Mouse (Mus musculus) lung, adult 2 months (tissue): ENCODE data around the gene 1700013G24Rik. TPM values are rescaled to one million over a fixed set of nuclear protein-coding genes. Genes with fewer than 3 reads are reported as not detected.

Experiments used
- DNase-seq: peaks from one replicate; pipeline ENCODE4 v3.0.0; 2022
- H3K4me1 ChIP-seq: fragments of 200-500 bp; 2 replicates; pipeline ENCODE4 v1.6.1; 2011; ENCODE audit warnings: low read length; ENCODE audit not compliant: control insufficient read depth, insufficient read depth
- H3K4me3 ChIP-seq: fragments of 200-500 bp; replicated peaks from 2 replicates; pipeline ENCODE3; 2011; ENCODE audit warnings: low read depth, mild to moderate bottlenecking, control low read depth, low read length; ENCODE audit errors: extremely low read depth
- CTCF ChIP-seq: fragments of 200-500 bp; IDR thresholded peaks from 2 replicates; pipeline ENCODE4 v1.5.1; 2011; ENCODE audit warnings: mild to moderate bottlenecking, low read length, control low read depth; ENCODE audit not compliant: insufficient read depth
- POLR2A ChIP-seq: fragments of 200-500 bp; IDR thresholded peaks from 2 replicates; pipeline ENCODE4 v1.6.1; 2011; ENCODE audit warnings: low read depth, mild to moderate bottlenecking, control low read depth, low read length, borderline replicate concordance; ENCODE audit errors: extremely low read depth
- WGBS: fragments of 180-500 bp; shearing (Covaris S2); methylation state at CpG from one replicate; pipeline ENCODE4 v1.1.7; 2018; 5-methylcytosine and 5-hydroxymethylcytosine counted together
- polyA plus RNA-seq: library from polyadenylated mRNA; depleted of rRNA; stranded (reverse); fragments of >200 nt; gene quantifications from 2 replicates; pipeline ENCODE4 v1.2.3, GENCODE M21; 2012; rRNA removed

1700013G24Rik gene
- polyA plus RNA-seq, 1 experiment, result 0.15 TPM

- peaks cover 13% of the 10 kb centered on the region for H3K4me1 ChIP-seq
- TF ChIP-seq CTCF, result no peak
- no peak for TF ChIP-seq POLR2A
- no peak overlapping the region for H3K4me3 ChIP-seq
- WGBS, result 74% methylated on average over 9 of the region's 9 CpGs
- DNase-seq, result no peak
Observed at GRCm38 (mm10) chr4:137498882-137499583, 45.9 kb downstream of the 1700013G24Rik start.

DNA sequence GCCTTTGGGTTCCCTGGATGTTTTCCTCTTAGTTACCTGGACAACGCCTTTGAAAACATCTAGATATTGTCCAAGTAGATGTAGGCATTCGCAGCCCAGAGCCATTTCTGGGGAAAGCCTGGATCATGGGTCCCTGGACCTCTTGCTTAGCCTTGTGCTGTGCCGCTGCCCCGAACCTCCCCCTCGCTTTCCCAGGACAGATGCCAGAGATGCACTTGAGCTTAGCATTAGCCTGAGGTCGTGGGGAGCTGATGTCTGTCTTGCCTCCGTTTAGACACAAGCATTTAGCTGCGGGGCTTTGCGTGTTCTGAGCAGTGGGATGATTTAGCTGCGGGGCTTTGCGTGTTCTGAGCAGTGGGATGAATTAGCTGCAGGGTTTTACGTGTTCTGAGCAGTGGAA, 47.1 kb downstream of the 1700013G24Rik start:
- 85% methylated on average over 12 of the region's 12 CpGs for WGBS
- no peak for DNase-seq
- Histone ChIP-seq H3K4me1 (peaks cover 11% of the 10 kb centered on the region), H3K4me3 (no peak overlapping the region)
- no peak for TF ChIP-seq CTCF
- no peak for TF ChIP-seq POLR2A

DNA sequence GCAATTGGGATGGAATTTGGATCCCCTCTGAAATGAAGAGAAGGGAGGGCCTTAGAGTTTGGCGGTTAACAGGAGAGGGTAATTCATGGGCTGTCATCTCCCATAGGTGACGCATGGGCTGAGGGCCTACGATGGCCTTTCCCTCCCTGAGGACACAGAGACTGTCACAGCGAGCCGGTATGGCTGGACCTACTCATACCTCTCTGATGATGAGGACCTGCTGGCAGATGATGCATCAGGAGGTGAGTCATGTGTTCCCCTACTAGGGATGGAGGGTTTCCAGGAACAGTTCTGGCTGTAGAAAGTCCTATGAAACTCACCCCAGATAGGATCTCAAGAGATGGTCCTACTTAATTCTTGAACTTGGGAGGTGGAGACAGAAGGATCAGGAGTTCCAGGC, 47.9 kb downstream of the 1700013G24Rik start:
- Histone ChIP-seq H3K4me3 (no peak overlapping the region), H3K4me1 (peaks cover 8% of the 10 kb centered on the region)
- TF ChIP-seq CTCF (no peak), POLR2A (no peak)
- WGBS, result 89% methylated on average over 5 of the region's 5 CpGs
- no peak for DNase-seq

DNA sequence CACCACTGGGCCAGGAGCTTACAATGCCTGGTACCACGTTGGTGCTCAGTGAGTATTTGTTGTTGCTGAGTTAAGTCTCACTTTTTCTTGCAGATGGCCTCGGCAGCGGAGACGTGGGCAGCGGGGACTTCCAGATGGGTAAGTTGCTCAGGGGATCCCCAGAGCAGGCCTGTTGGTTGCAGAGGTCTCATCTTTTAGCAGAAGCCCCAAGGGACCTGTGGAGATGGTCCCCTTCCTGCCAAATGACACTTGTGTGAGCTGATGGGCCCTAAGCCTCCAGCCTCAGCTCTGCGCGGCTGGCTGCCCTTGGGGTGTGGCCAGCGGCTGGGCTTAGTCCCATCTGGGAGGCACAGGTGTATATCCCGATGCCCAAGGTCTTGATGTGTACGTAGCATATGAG, 49.1 kb downstream of the 1700013G24Rik start:
- TF ChIP-seq CTCF, result no peak
- no peak for TF ChIP-seq POLR2A
- WGBS, result 91% methylated on average over 10 of the region's 10 CpGs
- Histone ChIP-seq H3K4me3 (no peak overlapping the region), H3K4me1 (peaks cover 8% of the 10 kb centered on the region)
- DNase-seq, result no peak

GRCm38 (mm10) chr4:137502801-137503200, 49.7 kb downstream of the 1700013G24Rik start:
- Histone ChIP-seq H3K4me3 (no peak overlapping the region), H3K4me1 (peaks cover 8% of the 10 kb centered on the region)
- WGBS, result 61% methylated on average over 7 of the region's 7 CpGs
- no peak for DNase-seq
- TF ChIP-seq CTCF (no peak), POLR2A (no peak)

DNA sequence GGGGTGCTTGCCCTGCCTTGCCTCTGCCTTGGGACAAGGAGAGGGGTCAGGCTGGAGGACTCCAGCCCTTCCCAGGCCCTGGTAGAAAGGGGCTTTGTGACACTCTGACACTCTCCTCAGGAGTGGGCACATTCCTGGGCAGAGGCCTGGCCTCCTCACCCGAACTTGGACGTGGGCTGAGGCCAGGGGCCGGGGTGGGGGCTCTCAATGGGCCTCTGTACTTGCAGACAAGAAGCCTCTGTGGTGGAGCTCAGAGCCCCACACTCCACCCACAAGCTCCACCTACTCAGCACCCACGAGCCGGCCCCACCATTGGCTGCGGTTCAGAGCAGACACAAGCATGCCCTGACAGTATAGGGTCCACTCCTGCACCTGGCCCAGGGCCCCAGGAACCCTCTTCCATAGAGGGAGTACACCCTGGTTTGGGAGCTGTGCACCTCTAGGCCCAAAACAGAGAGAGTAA, 50.5 kb downstream of the 1700013G24Rik start:
- peaks cover 2% of the 10 kb centered on the region for H3K4me1 ChIP-seq
- WGBS, result 62% methylated on average over 6 of the region's 6 CpGs
- DNase-seq, result no peak
- no peak overlapping the region for H3K4me3 ChIP-seq
- TF ChIP-seq POLR2A (no peak), CTCF (no peak)

Other genes with a start within 250 kb of the 1700013G24Rik start
- 6.1 and 11.7 TPM in 2 replicates for gene Wnt4, start 175.8 kb upstream of the 1700013G24Rik start, polyA plus RNA-seq
- gene Cdc42, start 95.6 kb upstream of the 1700013G24Rik start, polyA plus RNA-seq, result 67.9 and 124 TPM in 2 replicates
- gene Cela3a, start 43.5 kb upstream of the 1700013G24Rik start, polyA plus RNA-seq, result not detected in 2 replicates
- 0.57 and 12.5 TPM in 2 replicates for gene Cela3b, start 22.7 kb upstream of the 1700013G24Rik start, polyA plus RNA-seq
- gene Hspg2, start 15.5 kb downstream of the 1700013G24Rik start, polyA plus RNA-seq, result 67.8 and 76.2 TPM in 2 replicates
- gene Ldlrad2, start 121.3 kb downstream of the 1700013G24Rik start, polyA plus RNA-seq, result not detected in 2 replicates
- 45.3 and 67.5 TPM in 2 replicates for gene Usp48, start 140.5 kb downstream of the 1700013G24Rik start, polyA plus RNA-seq
- 68.3 and 101 TPM in 2 replicates for gene Rap1gap, start 211.4 kb downstream of the 1700013G24Rik start, polyA plus RNA-seq